Mouse (Mus musculus): ENCODE measurements around the gene Agpat1. TPM values are rescaled to one million over a fixed set of nuclear protein-coding genes. Genes with fewer than 3 reads are reported as not detected.

Agpat1 gene
- polyA plus RNA-seq, 1 experiment from 2014 or later: 42.6 TPM

DNA sequence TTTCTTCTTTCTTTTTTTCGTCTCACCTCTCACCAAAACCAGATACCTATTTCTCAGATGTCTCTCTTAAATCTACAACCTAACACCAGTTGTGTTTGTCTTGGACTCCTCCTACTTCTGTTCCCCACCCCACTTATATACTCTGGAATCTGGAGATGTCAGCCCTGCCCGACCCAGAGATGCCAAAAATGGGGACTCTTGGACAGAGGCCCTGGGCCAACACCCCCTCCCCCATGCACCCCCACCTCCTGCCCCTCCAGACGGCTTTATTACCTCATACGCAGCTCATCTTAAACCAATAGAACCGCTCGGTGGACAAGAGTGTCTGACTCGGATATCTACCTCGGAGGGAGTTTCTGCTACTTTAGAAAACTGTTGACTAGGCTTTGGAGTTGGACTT lies 8.0 kb upstream of the Agpat1 start:
- Histone ChIP-seq H3K4me2 (ENCODE audit: low read depth, low read length) (no peak overlapping the region), H3K36me3 (ENCODE audit: control insufficient read depth, insufficient read depth, low read length) (peaks cover 22% of the 10 kb centered on the region), H3K27me3 (ENCODE audit: control insufficient read depth, insufficient read depth, low read length) (no peaks in the 10 kb centered on the region), H3K9me3 (replicated peaks; ENCODE audit: control insufficient read depth, low read length) (no peaks in the 10 kb centered on the region), H3K27ac (ENCODE audit: low read length) (no peak overlapping the region), H3K4me1 (ENCODE audit: control insufficient read depth, insufficient read depth, low read length) (peaks cover 47% of the 10 kb centered on the region), H3K9ac (ENCODE audit: low read length) (no peak overlapping the region), H3K4me3 (replicated peaks; ENCODE audit: low read length) (no peak overlapping the region)
- ATAC-seq (ENCODE audit: insufficient read depth, low FRiP score): no peak
- WGBS: 62% methylated on average over 8 of the region's 8 CpGs

DNA sequence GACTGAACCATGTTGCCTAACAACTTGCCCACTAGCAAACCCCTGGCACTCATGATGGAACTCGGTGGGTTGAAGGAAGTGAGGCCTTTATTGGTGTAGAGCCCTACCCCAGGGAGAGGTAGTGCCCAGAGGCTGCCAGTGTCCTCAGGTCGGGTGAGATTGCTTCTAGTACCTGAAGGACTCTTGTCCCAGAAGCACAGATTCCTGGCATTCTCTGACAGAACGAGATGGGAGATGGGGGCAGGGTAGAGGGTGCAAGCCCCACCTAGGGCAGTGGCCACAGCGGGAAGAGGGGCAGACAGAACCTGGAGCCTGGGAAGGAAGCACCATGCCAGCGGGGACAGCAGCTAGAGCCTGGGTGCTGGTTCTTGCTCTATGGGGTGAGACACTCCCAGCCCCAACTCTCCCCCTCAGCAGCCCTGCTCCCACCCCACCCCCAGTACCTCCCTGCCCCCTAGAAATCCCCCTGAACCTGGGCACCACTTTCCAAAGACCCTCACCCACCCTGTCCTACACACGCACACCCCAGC lies 6.4 kb upstream of the Agpat1 start, which contains the start of gene Ager:
Gene Ager (plus strand): TSS at position 297 of the 530 bp plus-strand sequence.
- Histone ChIP-seq H3K4me3 (replicated peaks; ENCODE audit: low read length) (no peak within 1 kb of the TSS), H3K4me1 (ENCODE audit: control insufficient read depth, insufficient read depth, low read length) (peaks cover 48% of the 10 kb centered on the region), H3K27me3 (ENCODE audit: control insufficient read depth, insufficient read depth, low read length) (no peaks in the 10 kb centered on the region), H3K36me3 (ENCODE audit: control insufficient read depth, insufficient read depth, low read length) (peaks cover 22% of the 10 kb centered on the region), H3K9ac (ENCODE audit: low read length) (peak within 1 kb of the TSS; percentile 51; the same call in 1 of the 2 replicates), H3K9me3 (replicated peaks; ENCODE audit: control insufficient read depth, low read length) (no peaks in the 10 kb centered on the region), H3K4me2 (ENCODE audit: low read depth, low read length) (no peak within 1 kb of the TSS), H3K27ac (ENCODE audit: low read length) (peak within 1 kb of the TSS; percentile 38; the same call in 1 of the 2 replicates)
- no peak for ATAC-seq (ENCODE audit: insufficient read depth, low FRiP score)
- WGBS: 19% methylated on average over 6 of the region's 6 CpGs

DNA sequence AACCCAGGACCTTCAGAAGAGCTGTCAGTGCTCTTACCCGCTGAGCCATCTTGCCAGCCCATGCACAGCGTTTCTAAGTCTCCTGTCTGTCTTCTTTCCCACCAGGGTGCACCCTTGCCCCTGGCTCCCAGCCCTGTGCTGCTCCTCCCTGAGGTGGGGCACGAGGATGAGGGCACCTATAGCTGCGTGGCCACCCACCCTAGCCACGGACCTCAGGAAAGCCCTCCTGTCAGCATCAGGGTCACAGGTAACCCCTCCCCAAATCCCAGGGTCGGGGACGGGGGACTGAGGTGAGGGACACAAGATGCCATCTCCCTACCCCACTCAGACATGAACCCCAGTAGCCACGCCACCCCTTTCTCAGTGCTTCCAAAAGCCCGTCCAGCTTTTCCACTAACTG lies 4.2 kb upstream of the Agpat1 start:
- no peak for ATAC-seq (ENCODE audit: insufficient read depth, low FRiP score)
- Histone ChIP-seq H3K4me2 (ENCODE audit: low read depth, low read length) (no peak overlapping the region), H3K4me3 (replicated peaks; ENCODE audit: low read length) (no peak overlapping the region), H3K36me3 (ENCODE audit: control insufficient read depth, insufficient read depth, low read length) (peaks cover 17% of the 10 kb centered on the region), H3K9me3 (replicated peaks; ENCODE audit: control insufficient read depth, low read length) (no peaks in the 10 kb centered on the region), H3K4me1 (ENCODE audit: control insufficient read depth, insufficient read depth, low read length) (peaks cover 41% of the 10 kb centered on the region), H3K27ac (ENCODE audit: low read length) (no peak overlapping the region), H3K27me3 (ENCODE audit: control insufficient read depth, insufficient read depth, low read length) (no peaks in the 10 kb centered on the region), H3K9ac (ENCODE audit: low read length) (no peak overlapping the region)
- 74% methylated on average over 9 of the region's 9 CpGs for WGBS

DNA sequence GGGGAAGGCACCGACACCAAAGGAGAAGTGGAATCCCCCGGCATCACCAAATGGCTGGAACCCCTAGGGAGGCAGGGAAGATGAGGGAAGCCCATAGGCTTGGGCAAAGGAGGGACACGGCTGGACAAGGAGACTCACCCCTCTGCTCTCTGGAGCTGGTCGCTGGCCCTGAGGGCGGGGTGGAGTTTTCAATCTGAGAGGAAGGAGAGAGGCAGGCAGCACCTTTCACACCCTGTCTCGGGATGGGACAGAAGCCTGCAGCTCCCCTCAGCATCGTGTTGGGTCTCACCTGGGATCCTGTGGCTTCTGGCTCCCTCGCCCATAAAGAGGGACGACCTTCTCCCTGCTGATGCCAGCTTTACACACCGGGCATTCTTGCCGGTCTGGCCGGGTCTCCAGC lies 2.3 kb upstream of the Agpat1 start:
- H3K9me3 ChIP-seq (replicated peaks; ENCODE audit: control insufficient read depth, low read length): no peaks in the 10 kb centered on the region
- H3K4me1 ChIP-seq (ENCODE audit: control insufficient read depth, insufficient read depth, low read length): peaks cover 39% of the 10 kb centered on the region
- H3K4me2 ChIP-seq (ENCODE audit: low read depth, low read length): no peak overlapping the region
- H3K27ac ChIP-seq (ENCODE audit: low read length): no peak overlapping the region
- no peaks in the 10 kb centered on the region for H3K27me3 ChIP-seq (ENCODE audit: control insufficient read depth, insufficient read depth, low read length)
- H3K9ac ChIP-seq (ENCODE audit: low read length): no peak overlapping the region
- H3K36me3 ChIP-seq (ENCODE audit: control insufficient read depth, insufficient read depth, low read length): peaks cover 8% of the 10 kb centered on the region; the same call in 1 of the 2 replicates
- no peak for ATAC-seq (ENCODE audit: insufficient read depth, low FRiP score)
- 78% methylated on average over 12 of the region's 12 CpGs for WGBS
- no peak overlapping the region for H3K4me3 ChIP-seq (replicated peaks; ENCODE audit: low read length)

DNA sequence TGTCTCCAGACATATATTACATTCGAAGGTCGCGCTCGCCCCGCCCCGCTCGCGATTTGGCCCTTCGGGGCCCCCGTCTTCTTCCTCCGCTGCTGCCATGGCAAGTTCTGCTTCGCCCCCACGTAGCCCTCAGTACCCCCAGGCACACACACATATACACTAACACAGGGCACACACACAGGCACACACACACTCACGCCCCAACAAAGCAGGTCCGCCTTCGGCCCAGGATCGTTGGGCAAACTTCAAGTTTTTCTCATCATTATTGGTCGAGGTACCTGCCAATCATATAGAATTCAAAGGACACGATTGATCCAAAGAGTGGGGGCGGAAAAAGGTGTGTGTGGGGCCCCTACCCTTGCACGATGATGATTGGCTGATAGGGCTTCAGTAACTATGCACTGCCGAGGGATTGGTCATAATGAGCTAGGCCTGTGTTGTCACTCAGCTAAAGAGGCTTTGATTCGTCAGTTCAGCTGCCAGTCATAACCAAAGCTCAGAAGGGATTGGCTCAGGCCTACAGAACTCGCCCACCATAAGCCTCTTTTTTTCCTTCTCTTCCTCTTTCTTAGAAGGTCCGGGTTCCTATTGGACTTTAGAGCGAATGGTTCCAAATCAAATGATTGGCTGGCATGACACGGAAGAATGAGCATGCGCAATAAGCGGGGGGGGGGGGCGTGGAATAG lies 544 bp upstream of the Agpat1 start, which contains the start of gene Rnf5:
Gene Rnf5 (minus strand): TSS at position 316 of the 686 bp plus-strand sequence.
- peaks cover 32% of the 10 kb centered on the region for H3K4me1 ChIP-seq (ENCODE audit: control insufficient read depth, insufficient read depth, low read length)
- no peaks in the 10 kb centered on the region for H3K27me3 ChIP-seq (ENCODE audit: control insufficient read depth, insufficient read depth, low read length)
- peak within 1 kb of the TSS; percentile 89 for H3K4me3 ChIP-seq (replicated peaks; ENCODE audit: low read length)
- H3K27ac ChIP-seq (ENCODE audit: low read length): peak within 1 kb of the TSS; percentile 96
- under 1% methylated on average over 30 of the region's 30 CpGs for WGBS
- peak; percentile 94 for ATAC-seq (ENCODE audit: insufficient read depth, low FRiP score)
- H3K36me3 ChIP-seq (ENCODE audit: control insufficient read depth, insufficient read depth, low read length): peaks cover 8% of the 10 kb centered on the region; the same call in 1 of the 2 replicates
- peak within 1 kb of the TSS; percentile 92 for H3K4me2 ChIP-seq (ENCODE audit: low read depth, low read length)
- H3K9ac ChIP-seq (ENCODE audit: low read length): peak within 1 kb of the TSS; percentile 96
- no peaks in the 10 kb centered on the region for H3K9me3 ChIP-seq (replicated peaks; ENCODE audit: control insufficient read depth, low read length)

DNA sequence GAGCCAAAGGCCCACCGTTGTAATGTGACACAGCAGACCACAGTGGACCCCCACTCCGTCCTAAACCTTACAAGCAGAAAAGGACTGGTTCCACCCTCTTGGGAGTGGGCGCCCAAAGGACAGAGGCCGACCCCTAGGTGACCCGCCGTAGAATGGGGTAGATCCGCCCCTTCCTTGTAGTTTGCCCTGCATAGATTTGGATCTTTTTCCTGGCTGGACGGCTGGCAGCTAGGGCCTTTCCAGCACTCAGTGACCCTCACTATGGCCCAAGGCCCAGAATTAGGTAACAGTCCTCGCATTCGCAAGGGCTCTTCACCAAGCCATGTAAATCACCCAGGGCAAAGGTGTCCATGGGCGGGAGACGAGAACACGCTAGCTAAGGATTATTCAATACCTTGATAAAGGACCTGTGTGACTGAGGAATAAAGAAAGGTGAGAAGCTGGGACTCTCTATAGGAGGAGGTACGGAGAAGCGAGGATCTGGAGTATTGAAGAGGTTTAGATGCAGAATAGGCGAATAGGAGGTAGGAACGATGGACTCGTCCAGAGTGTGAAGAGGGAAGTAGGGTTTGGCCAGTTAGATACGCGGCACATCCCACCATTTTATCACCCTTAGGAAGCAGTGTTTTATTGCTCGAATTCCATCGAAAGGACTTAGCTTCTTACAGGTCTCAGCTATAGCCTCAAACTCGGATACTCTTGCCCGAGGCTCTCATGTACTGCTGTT lies 612 bp downstream of the Agpat1 start:
- Histone ChIP-seq H3K9ac (ENCODE audit: low read length) (peak overlapping the region; percentile 96), H3K4me1 (ENCODE audit: control insufficient read depth, insufficient read depth, low read length) (peaks cover 32% of the 10 kb centered on the region), H3K4me3 (replicated peaks; ENCODE audit: low read length) (peak overlapping the region; percentile 89), H3K27ac (ENCODE audit: low read length) (peak overlapping the region; percentile 96), H3K4me2 (ENCODE audit: low read depth, low read length) (peak overlapping the region; percentile 92), H3K36me3 (ENCODE audit: control insufficient read depth, insufficient read depth, low read length) (peaks cover 8% of the 10 kb centered on the region; the same call in 1 of the 2 replicates), H3K9me3 (replicated peaks; ENCODE audit: control insufficient read depth, low read length) (no peaks in the 10 kb centered on the region), H3K27me3 (ENCODE audit: control insufficient read depth, insufficient read depth, low read length) (no peaks in the 10 kb centered on the region)
- WGBS: 13% methylated on average over 24 of the region's 24 CpGs
- ATAC-seq (ENCODE audit: insufficient read depth, low FRiP score): no peak

DNA sequence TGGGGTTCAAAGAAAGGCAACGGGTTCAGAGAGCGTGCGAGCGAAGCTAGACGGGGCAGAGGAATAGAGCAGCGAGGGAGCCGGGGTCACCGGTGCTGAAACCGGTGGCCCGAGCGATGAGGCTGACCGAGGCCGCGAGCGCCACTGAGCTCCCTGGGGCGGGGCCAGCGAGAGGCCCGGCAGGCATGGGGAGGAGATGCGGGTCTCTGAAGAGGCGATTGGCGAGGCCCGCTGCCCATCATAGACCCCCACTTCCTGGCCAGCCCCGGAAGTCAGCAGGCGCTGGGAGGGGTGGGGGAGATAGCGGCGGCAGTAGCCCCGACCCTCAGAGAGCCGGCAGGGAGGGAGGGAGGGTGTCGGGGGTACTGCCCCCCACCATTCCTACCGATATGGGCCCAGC lies 1.5 kb downstream of the Agpat1 start:
- Histone ChIP-seq H3K36me3 (ENCODE audit: control insufficient read depth, insufficient read depth, low read length) (peaks cover 3% of the 10 kb centered on the region; the same call in 1 of the 2 replicates), H3K4me3 (replicated peaks; ENCODE audit: low read length) (peak overlapping the region; percentile 89), H3K9ac (ENCODE audit: low read length) (peak overlapping the region; percentile 96), H3K4me1 (ENCODE audit: control insufficient read depth, insufficient read depth, low read length) (peaks cover 32% of the 10 kb centered on the region), H3K9me3 (replicated peaks; ENCODE audit: control insufficient read depth, low read length) (no peaks in the 10 kb centered on the region), H3K4me2 (ENCODE audit: low read depth, low read length) (peak overlapping the region; percentile 92), H3K27ac (ENCODE audit: low read length) (peak overlapping the region; percentile 96), H3K27me3 (ENCODE audit: control insufficient read depth, insufficient read depth, low read length) (no peaks in the 10 kb centered on the region)
- peak; percentile 51 for ATAC-seq (ENCODE audit: insufficient read depth, low FRiP score)
- 1% methylated on average over 30 of the region's 30 CpGs for WGBS

DNA sequence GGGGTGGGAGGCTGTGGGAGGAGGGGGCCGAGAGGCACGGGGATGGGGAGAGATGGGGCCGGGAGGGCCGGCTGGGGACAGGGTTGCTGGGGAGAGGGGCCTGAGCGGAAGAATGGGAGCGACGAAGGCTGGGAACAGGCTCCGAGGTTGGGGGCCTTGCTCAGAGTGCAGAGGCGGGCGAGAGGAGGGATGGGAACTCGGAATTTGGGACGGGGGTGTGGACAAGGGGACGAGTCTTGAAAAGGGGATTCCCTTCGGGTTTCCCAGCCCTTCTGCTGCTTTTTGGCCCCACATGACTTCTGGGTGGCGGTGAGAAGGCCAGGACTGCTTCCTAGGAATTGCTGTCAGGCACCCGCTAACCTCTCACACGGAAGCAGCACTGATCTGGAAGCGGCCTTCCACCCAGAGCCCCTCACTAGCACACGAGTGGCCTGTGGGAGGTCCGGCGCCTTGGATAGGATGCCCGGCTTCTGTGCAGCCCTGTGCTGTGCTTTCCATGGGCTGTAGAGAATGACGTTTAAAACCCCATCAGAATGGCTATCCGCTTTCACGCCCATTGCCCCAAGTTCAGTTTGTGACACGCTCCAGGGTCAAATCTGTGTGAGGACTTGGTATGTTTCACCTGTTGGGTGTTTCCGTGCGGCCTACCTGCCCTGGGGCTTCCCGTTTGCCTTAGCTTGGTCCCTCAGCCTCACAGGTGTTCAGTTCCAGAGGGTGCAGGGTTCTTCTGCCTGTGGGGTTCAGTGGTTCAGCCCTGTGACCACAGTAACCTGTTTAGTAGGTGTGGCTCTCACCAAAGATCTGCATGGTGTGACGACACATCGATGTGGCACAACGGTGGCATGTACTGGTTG lies 2.4 kb downstream of the Agpat1 start:
- peak overlapping the region; percentile 96 for H3K9ac ChIP-seq (ENCODE audit: low read length)
- no peaks in the 10 kb centered on the region for H3K27me3 ChIP-seq (ENCODE audit: control insufficient read depth, insufficient read depth, low read length)
- H3K36me3 ChIP-seq (ENCODE audit: control insufficient read depth, insufficient read depth, low read length): no peaks in the 10 kb centered on the region
- 8% methylated on average over 32 of the region's 32 CpGs for WGBS
- peaks cover 32% of the 10 kb centered on the region for H3K4me1 ChIP-seq (ENCODE audit: control insufficient read depth, insufficient read depth, low read length)
- H3K4me3 ChIP-seq (replicated peaks; ENCODE audit: low read length): peak overlapping the region; percentile 89
- H3K9me3 ChIP-seq (replicated peaks; ENCODE audit: control insufficient read depth, low read length): no peaks in the 10 kb centered on the region
- ATAC-seq (ENCODE audit: insufficient read depth, low FRiP score): no peak
- H3K27ac ChIP-seq (ENCODE audit: low read length): peak overlapping the region; percentile 96
- H3K4me2 ChIP-seq (ENCODE audit: low read depth, low read length): peak overlapping the region; percentile 92
